Mouse (Mus musculus) CH12.LX (cell line): Measurements from ENCODE around the gene Cramp1l. TPM values are rescaled to one million over a fixed set of nuclear protein-coding genes. Genes with fewer than 3 reads are reported as not detected.

Experiments
- DNase-seq: peaks from one replicate; pipeline ENCODE4 v3.0.0-alpha.2; 2013; ENCODE audit errors: extremely low read depth
- H3K27ac ChIP-seq: 2 replicates; pipeline ENCODE4 v1.5.1; 2012; ENCODE audit warnings: low read depth, mild to moderate bottlenecking, control low read depth, moderate library complexity; ENCODE audit not compliant: insufficient read depth
- H3K27me3 ChIP-seq: replicated peaks from 2 replicates; pipeline ENCODE3; 2012; ENCODE audit warnings: inconsistent platforms
- H3K36me3 ChIP-seq, 2 experiments: replicated peaks in 1 of 2; 2 replicates each; pipeline versions ENCODE3 to v1.6.1; 2012; ENCODE audit warnings: inconsistent platforms in 1 of 2, low read length in 1 of 2, mild to moderate bottlenecking in 1 of 2, mixed read lengths in 1 of 2, moderate library complexity in 1 of 2; ENCODE audit not compliant: control insufficient read depth in 1 of 2, insufficient read depth in 1 of 2
- H3K4me1 ChIP-seq, 2 experiments: 2 replicates each; pipeline ENCODE4 v1.6.1; 2012; ENCODE audit warnings: inconsistent platforms in 1 of 2, moderate library complexity in 1 of 2; ENCODE audit not compliant: insufficient read depth in 2 of 2, control insufficient read depth in 1 of 2
- H3K4me2 ChIP-seq: 2 replicates; pipeline ENCODE4 v1.6.1; 2012; ENCODE audit warnings: low read depth, mild to moderate bottlenecking, control low read depth; ENCODE audit not compliant: poor library complexity, insufficient read depth, severe bottlenecking
- H3K4me3 ChIP-seq, 3 experiments: fragments of 150-350 bp in 1 of 3; sonication (generic) in 1 of 3; replicated peaks in 1 of 3; 2 replicates each; pipeline versions ENCODE3 to v1.5.1; 2011 to 2012; ENCODE audit warnings: low read depth in 2 of 3, low read length in 2 of 3, mild to moderate bottlenecking in 2 of 3, moderate library complexity in 2 of 3, control low read depth in 1 of 3, improper control_type of control experiment in 1 of 3, inconsistent platforms in 1 of 3, mixed read lengths in 1 of 3; ENCODE audit not compliant: poor library complexity in 1 of 3
- H3K79me2 ChIP-seq: replicated peaks from 2 replicates; pipeline ENCODE4 v1.6.1; 2012; ENCODE audit warnings: mild to moderate bottlenecking, moderate library complexity; ENCODE audit not compliant: control insufficient read depth, poor library complexity, insufficient read depth, severe bottlenecking; ENCODE audit errors: extremely low read depth
- H3K9ac ChIP-seq: 2 replicates; pipeline ENCODE4 v1.6.1; 2012; ENCODE audit warnings: low read depth, mild to moderate bottlenecking, control low read depth, moderate library complexity; ENCODE audit not compliant: insufficient read depth
- H3K9me3 ChIP-seq: replicated peaks from 2 replicates; pipeline ENCODE3; 2012; ENCODE audit warnings: low read length, inconsistent platforms, mixed read lengths
- CHD1 ChIP-seq: IDR thresholded peaks from 2 replicates; pipeline ENCODE4 v1.6.1; 2012; ENCODE audit warnings: low read depth, low read length, improper control_type of control experiment, inconsistent platforms
- CHD2 ChIP-seq: IDR thresholded peaks from 2 replicates; pipeline ENCODE4 v1.6.1; 2011; ENCODE audit warnings: low read length, improper control_type of control experiment
- CTCF ChIP-seq, 2 experiments: IDR thresholded peaks in 1 of 2; conservative IDR thresholded peaks in 1 of 2; 2 replicates each; pipeline ENCODE4 v1.5.1; 2011 to 2012; ENCODE audit warnings: low read depth in 2 of 2, low read length in 2 of 2, improper control_type of control experiment in 1 of 2, inconsistent platforms in 1 of 2, mild to moderate bottlenecking in 1 of 2, moderate library complexity in 1 of 2
- ELF1 ChIP-seq: IDR thresholded peaks from 2 replicates; pipeline ENCODE4 v1.6.1; 2014; ENCODE audit warnings: low read depth, mild to moderate bottlenecking, inconsistent platforms, low read length, improper control_type of control experiment
- EP300 ChIP-seq: IDR thresholded peaks from 2 replicates; pipeline ENCODE4 v1.6.1; 2011; ENCODE audit warnings: low read length, improper control_type of control experiment
- GABPA ChIP-seq: IDR thresholded peaks from 2 replicates; pipeline ENCODE4 v1.6.1; 2012; ENCODE audit warnings: low read depth, low read length, improper control_type of control experiment, inconsistent platforms; ENCODE audit not compliant: insufficient replicate concordance
- HCFC1 ChIP-seq: IDR thresholded peaks from 2 replicates; pipeline ENCODE4 v1.6.1; 2012; ENCODE audit warnings: low read depth, mild to moderate bottlenecking, inconsistent platforms, low read length, improper control_type of control experiment
- KAT2A ChIP-seq: IDR thresholded peaks from 2 replicates; pipeline ENCODE4 v1.6.1; 2012; ENCODE audit warnings: low read length, improper control_type of control experiment, inconsistent platforms; ENCODE audit not compliant: insufficient replicate concordance
- MAFK ChIP-seq: IDR thresholded peaks from 2 replicates; pipeline ENCODE4 v1.6.1; 2011; ENCODE audit warnings: low read length, improper control_type of control experiment; ENCODE audit not compliant: insufficient replicate concordance
- MAX ChIP-seq: IDR thresholded peaks from 2 replicates; pipeline ENCODE4 v1.6.1; 2011; ENCODE audit warnings: low read length, improper control_type of control experiment
- MAZ ChIP-seq: IDR thresholded peaks from 2 replicates; pipeline ENCODE4 v1.6.1; 2012; ENCODE audit warnings: low read depth, mild to moderate bottlenecking, inconsistent platforms, low read length, improper control_type of control experiment, moderate library complexity
- MEF2A ChIP-seq: IDR thresholded peaks from 2 replicates; pipeline ENCODE4 v1.6.1; 2014; ENCODE audit warnings: low read depth, mild to moderate bottlenecking, inconsistent platforms, low read length, improper control_type of control experiment, borderline replicate concordance
- NELFE ChIP-seq: IDR thresholded peaks from 2 replicates; pipeline ENCODE4 v1.6.1; 2011; ENCODE audit warnings: low read depth, low read length, improper control_type of control experiment
- NRF1 ChIP-seq: IDR thresholded peaks from 2 replicates; pipeline ENCODE4 v1.6.1; 2014; ENCODE audit warnings: low read depth, mild to moderate bottlenecking, inconsistent platforms, low read length, improper control_type of control experiment, moderate library complexity
- PAX5 ChIP-seq: IDR thresholded peaks from 2 replicates; pipeline ENCODE4 v1.6.1; 2012; ENCODE audit warnings: low read length, inconsistent platforms, mixed read lengths
- POLR2AphosphoS2 ChIP-seq: IDR thresholded peaks from 2 replicates; pipeline ENCODE4 v1.6.1; 2011; ENCODE audit warnings: low read depth, low read length, improper control_type of control experiment
- RAD21 ChIP-seq: IDR thresholded peaks from 2 replicates; pipeline ENCODE4 v1.6.1; 2011; ENCODE audit warnings: low read depth, mild to moderate bottlenecking, low read length, improper control_type of control experiment, moderate library complexity
- RCOR1 ChIP-seq: conservative IDR thresholded peaks from 2 replicates; pipeline ENCODE4 v1.6.1; 2012; ENCODE audit warnings: low read depth, mild to moderate bottlenecking, inconsistent platforms, low read length, improper control_type of control experiment
- SMC3 ChIP-seq: IDR thresholded peaks from 2 replicates; pipeline ENCODE4 v1.6.1; 2011; ENCODE audit warnings: low read depth, low read length, improper control_type of control experiment
- TBP ChIP-seq: conservative IDR thresholded peaks from 2 replicates; pipeline ENCODE4 v1.6.1; 2011; ENCODE audit warnings: low read depth, low read length, improper control_type of control experiment
- TCF12 ChIP-seq: IDR thresholded peaks from 2 replicates; pipeline ENCODE4 v1.6.1; 2014; ENCODE audit warnings: low read depth, mild to moderate bottlenecking, inconsistent platforms, low read length, improper control_type of control experiment
- ZC3H11A ChIP-seq: IDR thresholded peaks from 2 replicates; pipeline ENCODE4 v1.6.1; 2012; ENCODE audit warnings: low read depth, mild to moderate bottlenecking, inconsistent platforms, low read length, improper control_type of control experiment
- ZMIZ1 ChIP-seq: IDR thresholded peaks from 2 replicates; pipeline ENCODE4 v1.6.1; 2012; ENCODE audit warnings: low read depth, mild to moderate bottlenecking, inconsistent platforms, low read length, improper control_type of control experiment
- dilution Hi-C: fragments of 300-500 bp; cut with MboI; formaldehyde crosslinking; loops from 2 replicates; pipeline ENCODE4 v1.14.3; 2020; ENCODE audit warnings: low sequenced_read_pairs; ENCODE audit not compliant: extremely low pct_unique_long_range_greater_than_20kb, extremely low pct_ligation_motif_present
- in situ Hi-C: fragments of 300-500 bp; cut with MboI; formaldehyde crosslinking; loops from 3 replicates; pipeline ENCODE4 v1.14.3; 2019; ENCODE audit warnings: low sequenced_read_pairs, low pct_ligation_motif_present, low pct_unique_long_range_greater_than_20kb, mixed read lengths
- polyA plus RNA-seq: library from polyadenylated mRNA; unstranded; fragments of >175 nt; gene quantifications from 2 replicates; pipeline ENCODE4 v1.2.1, GENCODE M21; 2012; ENCODE audit warnings: low read depth; ENCODE audit not compliant: insufficient read length
- total RNA-seq, 2 experiments: library from RNA; depleted of rRNA; stranded (reverse); fragments of 300-350 nt in 1 of 2; fragments of >200 nt in 1 of 2; gene quantifications; 2 replicates each; pipeline ENCODE4 v1.2.3; 2012 to 2014

Cramp1l gene
- total and polyA plus RNA-seq, 3 experiments = 2.1 to 6.9 (median 4.3) TPM

DNA sequence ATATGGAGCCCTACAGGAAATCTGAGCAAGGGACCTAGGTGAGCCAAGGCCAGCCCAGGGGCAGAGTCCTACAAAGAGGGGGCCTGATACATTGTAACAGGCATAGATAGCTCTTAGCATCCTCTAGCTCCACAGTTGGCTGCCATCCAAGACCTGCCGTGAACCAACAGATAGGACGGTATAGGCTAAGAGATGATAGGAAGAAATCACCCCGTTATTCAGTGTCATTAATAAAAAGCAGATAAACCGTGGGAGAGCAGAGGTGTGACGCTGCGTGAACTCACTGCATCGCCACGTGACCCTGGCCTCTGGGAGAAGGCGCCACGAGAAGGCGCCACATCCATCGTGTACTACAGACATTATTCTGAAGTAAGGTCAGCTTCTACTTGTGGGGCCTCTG, 48.3 kb upstream of the Cramp1l start:
- TF ChIP-seq POLR2AphosphoS2 = no peak
- TF ChIP-seq EP300 = no peak
- no peak for TF ChIP-seq MAFK
- TF ChIP-seq NELFE = no peak
- no peak for TF ChIP-seq ELF1
- TF ChIP-seq ZC3H11A = no peak
- TF ChIP-seq MEF2A = no peak
- no peak for TF ChIP-seq HCFC1
- no peak for TF ChIP-seq MAX
- TF ChIP-seq NRF1 = no peak
- no peaks in the 10 kb centered on the region for H3K79me2 ChIP-seq

DNA sequence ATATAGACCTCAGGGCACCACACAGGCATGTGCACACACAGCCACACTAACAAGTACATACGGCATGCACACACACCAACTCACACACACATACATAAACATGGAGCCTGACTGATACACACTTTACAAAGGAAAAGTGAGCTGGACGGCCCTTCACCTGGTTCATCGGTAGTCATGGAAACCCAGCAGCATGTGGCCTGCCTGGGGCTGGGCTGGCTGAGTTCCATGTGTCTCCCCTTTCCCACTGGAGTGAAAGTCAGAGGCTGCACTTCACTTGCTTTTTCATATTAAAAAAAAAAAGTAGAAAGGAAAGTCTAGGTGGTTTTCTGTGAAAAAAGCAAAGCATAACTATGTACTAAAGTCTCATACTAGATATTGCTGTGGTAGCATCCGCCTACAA, 47.7 kb upstream of the Cramp1l start:
- dilution Hi-C loops = no loop called here

More for the DNA sequence above, 48.3 kb upstream of the Cramp1l start:
- Histone ChIP-seq H3K27me3 (no peaks in the 10 kb centered on the region), H3K4me2 (no peak overlapping the region), H3K27ac (no peak overlapping the region), H3K9me3 (no peaks in the 10 kb centered on the region), H3K4me1 (peaks cover 12 to 31% of the 10 kb centered on the region in 2 experiments), H3K4me3 (no peak overlapping the region), H3K36me3 (peaks cover 27 to 90% of the 10 kb centered on the region in 2 experiments), H3K9ac (no peak overlapping the region)
- in situ Hi-C loops (no loop called here), dilution Hi-C loops (no loop called here)
- no peak for DNase-seq

GRCm38 (mm10) chr17:25057041-25057440, 41.5 kb upstream of the Cramp1l start:
- in situ Hi-C loops (no loop called here), dilution Hi-C loops (no loop called here)
- H3K36me3 ChIP-seq = peaks cover 38 to 96% of the 10 kb centered on the region in 2 experiments
- H3K79me2 ChIP-seq = no peaks in the 10 kb centered on the region
- peak; percentile 5 for TF ChIP-seq RAD21
- no peak for TF ChIP-seq TCF12
- TF ChIP-seq POLR2AphosphoS2 = no peak
- TF ChIP-seq CTCF (conservative IDR thresholded peaks at IDR 0.05 in 1 of 2, IDR thresholded peaks at IDR 0.05 in 1 of 2; ENCODE audit: low read depth in 2 of 2, low read length in 2 of 2) = peak in 1 of 2 experiments; percentile 35; a peak in 2 of 4 replicates
- TF ChIP-seq NELFE = no peak
- no peak for TF ChIP-seq MAFK
- TF ChIP-seq KAT2A = no peak
- TF ChIP-seq SMC3 = peak; percentile 39
- TF ChIP-seq TBP = no peak
- no peak for TF ChIP-seq ZMIZ1
- no peak for TF ChIP-seq GABPA
- TF ChIP-seq RCOR1 = no peak
- no peak for TF ChIP-seq CHD1
- TF ChIP-seq MAZ = no peak
- TF ChIP-seq PAX5 = no peak
- peaks cover 7 to 19% of the 10 kb centered on the region in 2 experiments for H3K4me1 ChIP-seq
- no peak overlapping the region for H3K9ac ChIP-seq
- DNase-seq = no peak
- no peak overlapping the region for H3K4me3 ChIP-seq
- no peaks in the 10 kb centered on the region for H3K27me3 ChIP-seq
- H3K27ac ChIP-seq = no peak overlapping the region
- H3K4me2 ChIP-seq = no peak overlapping the region
- no peaks in the 10 kb centered on the region for H3K9me3 ChIP-seq

More for the DNA sequence above, 47.7 kb upstream of the Cramp1l start:
- Histone ChIP-seq H3K4me1 (peaks cover 12 to 31% of the 10 kb centered on the region in 2 experiments), H3K79me2 (no peaks in the 10 kb centered on the region), H3K9me3 (no peaks in the 10 kb centered on the region), H3K27me3 (no peaks in the 10 kb centered on the region), H3K4me3 (no peak overlapping the region), H3K27ac (no peak overlapping the region), H3K4me2 (no peak overlapping the region), H3K9ac (no peak overlapping the region), H3K36me3 (peaks cover 30 to 90% of the 10 kb centered on the region in 2 experiments)
- no peak for DNase-seq
- no peak for TF ChIP-seq CHD2
- in situ Hi-C loops = no loop called here
